Mouse (Mus musculus): ENCODE results near the gene Has3.

The Has3 gene

DNA sequence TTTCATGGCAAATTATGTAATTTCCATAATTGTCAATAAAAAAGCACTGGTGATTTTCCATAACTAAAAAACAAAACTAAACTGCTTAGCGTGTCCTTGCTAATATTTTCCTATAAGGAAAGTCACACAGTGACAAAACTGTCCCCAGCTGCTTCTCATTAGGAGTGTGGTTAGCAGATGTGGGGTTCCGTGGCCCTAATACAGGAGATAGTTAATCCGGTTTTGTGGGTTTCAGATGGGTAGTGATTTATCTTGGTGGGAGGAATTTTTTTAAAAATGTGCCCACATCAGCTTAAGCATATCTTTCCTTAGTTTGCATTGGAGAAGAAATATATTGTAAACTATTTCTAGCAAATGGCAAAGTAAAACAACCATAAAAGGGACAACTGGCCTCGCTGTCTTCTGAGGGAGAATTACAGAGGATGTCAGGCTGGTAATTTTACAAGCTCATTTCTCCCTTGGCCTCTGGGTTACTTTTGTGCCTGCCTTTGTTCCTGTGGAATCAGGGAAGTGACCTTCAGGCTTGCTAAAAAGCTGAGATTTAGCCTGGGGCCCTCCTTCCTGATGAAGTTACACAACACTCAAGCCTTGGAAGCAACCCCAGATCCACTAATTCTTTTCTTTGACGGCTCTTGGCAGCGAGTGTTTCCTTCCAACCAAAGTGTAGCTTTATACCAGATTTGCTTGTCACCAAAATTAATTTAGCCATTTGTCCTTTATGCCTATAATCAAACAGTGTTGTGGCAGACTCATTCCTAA lies 59.3 kb downstream of the Has3 start:
- no peak for DNase-seq (ENCODE audit: low read depth in 1 of 2, low spot score in 2 of 2)

DNA sequence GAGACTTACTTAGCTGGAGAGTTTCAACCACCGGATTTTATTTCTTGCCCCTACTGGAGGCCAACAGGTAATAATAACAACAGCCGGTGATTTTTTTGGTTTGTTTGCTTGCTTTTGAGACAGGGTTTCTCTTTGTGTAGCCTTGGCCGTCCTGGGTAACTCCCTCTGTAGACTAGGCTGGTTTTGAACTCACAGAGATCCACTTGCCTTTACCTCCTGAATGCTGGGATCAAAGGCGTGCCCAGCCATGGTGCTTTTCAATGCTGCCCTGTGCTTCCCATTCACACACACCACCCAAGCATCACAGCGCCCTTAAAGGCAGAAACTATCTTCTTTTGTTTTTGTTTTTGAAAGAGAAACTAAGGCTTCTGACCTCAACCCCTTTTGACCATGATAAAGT lies 59.9 kb downstream of the Has3 start:
- no peak for DNase-seq (ENCODE audit: low read depth in 1 of 2, low spot score in 2 of 2)

DNA sequence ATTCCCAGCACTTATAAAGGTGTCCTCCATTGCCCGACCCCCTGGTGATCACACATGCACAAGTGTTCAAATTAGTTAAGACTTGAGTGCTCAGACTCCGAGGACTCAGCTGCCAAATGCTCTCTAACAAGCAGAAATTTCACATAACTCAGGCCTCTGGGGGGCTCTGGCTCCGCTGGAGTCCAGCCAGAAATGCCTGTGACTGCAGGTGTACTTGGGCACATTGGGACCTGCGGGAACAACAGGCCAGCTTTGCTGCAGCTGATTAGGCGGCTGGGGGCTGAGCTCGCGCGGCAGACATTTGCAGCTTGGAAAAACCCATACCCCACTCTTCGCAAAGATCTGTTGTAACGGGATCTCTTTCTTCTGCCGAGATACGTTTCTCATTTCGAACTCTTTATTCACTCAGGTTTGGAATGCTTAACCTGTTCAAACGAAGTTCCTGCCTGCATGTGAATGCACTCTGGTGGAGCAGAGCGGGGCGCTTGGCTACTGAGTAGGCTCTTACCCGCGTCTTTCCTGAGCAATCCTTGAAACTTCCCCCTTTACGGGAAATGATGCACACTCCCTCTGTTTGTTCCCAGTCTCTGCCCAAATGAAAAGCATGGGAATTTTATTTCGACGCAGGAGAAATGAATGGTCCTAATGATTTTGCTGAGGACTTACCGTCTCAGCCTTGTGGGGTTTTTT lies 62.5 kb downstream of the Has3 start:
- DNase-seq (ENCODE audit: low read depth in 1 of 2, low spot score in 2 of 2) = no peak

DNA sequence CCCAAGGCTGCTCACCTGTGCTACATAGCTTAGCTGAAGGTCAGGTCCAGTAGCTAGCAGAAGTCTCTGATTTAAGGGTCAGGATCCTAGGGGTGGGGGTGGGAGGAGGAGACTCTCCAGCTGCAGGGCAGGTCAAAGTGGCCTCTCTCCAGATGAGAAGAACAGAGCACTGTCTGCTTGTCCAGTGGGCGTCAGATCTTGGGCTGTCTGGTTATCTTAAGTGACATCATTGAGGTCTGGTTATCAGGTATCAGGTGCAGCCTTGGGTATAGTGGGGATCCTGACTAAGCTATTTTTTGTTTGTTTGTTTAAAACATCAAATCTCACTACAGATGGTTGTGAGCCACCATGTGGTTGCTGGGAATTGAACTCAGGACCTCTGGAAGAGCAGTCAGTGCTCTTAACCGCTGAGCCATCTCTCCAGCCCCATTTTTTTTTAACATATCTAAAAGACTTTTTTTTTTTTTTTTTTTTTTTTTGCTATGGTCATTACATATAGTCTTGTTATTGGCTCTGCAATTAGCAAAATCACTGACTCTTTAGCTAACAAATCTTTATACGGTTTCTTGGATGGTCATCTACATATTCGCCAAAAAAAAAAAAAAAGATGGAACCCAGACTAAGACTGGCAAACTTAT lies 63.6 kb downstream of the Has3 start:
- no peak for DNase-seq (ENCODE audit: low read depth in 1 of 2, low spot score in 2 of 2)

Measured in monocyte, adult 2 months (primary cell).